Mouse (Mus musculus) neural tube, embryonic 15.5 days (tissue): ENCODE results near the gene Mapk1. TPM values are rescaled to one million over a fixed set of nuclear protein-coding genes. Genes with fewer than 3 reads are reported as not detected.
A peak's percentile ranks its signal among the peaks of the same experiment; 100 is the strongest.

ENCODE experiments used
- ATAC-seq: fragments of 200-750 bp; cut with Nextera tagmentation; 2 replicates; pipeline ENCODE4 v1.8.0; 2017; ENCODE audit warnings: mild to moderate bottlenecking, moderate TSS enrichment, moderate library complexity; ENCODE audit not compliant: low FRiP score
- H3K27ac ChIP-seq: fragments of 300-500 bp; sonication (generic); replicated peaks from 2 replicates; pipeline ENCODE4 v1.5.1; 2015; ENCODE audit warnings: mild to moderate bottlenecking, inconsistent platforms
- H3K27me3 ChIP-seq: fragments of 300-500 bp; sonication (generic); replicated peaks from 2 replicates; pipeline ENCODE4 v1.6.1; 2015; ENCODE audit warnings: inconsistent platforms
- H3K36me3 ChIP-seq: fragments of 300-500 bp; sonication (generic); 2 replicates; pipeline ENCODE4 v1.6.1; 2015; ENCODE audit warnings: inconsistent platforms
- H3K4me1 ChIP-seq: fragments of 300-500 bp; sonication (generic); 2 replicates; pipeline ENCODE4 v1.6.1; 2015; ENCODE audit warnings: inconsistent platforms
- H3K4me2 ChIP-seq: fragments of 300-500 bp; sonication (generic); 2 replicates; pipeline ENCODE4 v1.6.1; 2015; ENCODE audit warnings: inconsistent platforms, mild to moderate bottlenecking, moderate library complexity
- H3K4me3 ChIP-seq: fragments of 300-500 bp; sonication (generic); replicated peaks from 2 replicates; pipeline ENCODE4 v1.5.1; 2015; ENCODE audit warnings: mild to moderate bottlenecking, inconsistent platforms
- H3K9ac ChIP-seq: fragments of 300-500 bp; sonication (generic); replicated peaks from 2 replicates; pipeline ENCODE4 v1.6.1; 2015; ENCODE audit warnings: mild to moderate bottlenecking, inconsistent platforms
- H3K9me3 ChIP-seq: fragments of 300-500 bp; sonication (generic); replicated peaks from 2 replicates; pipeline ENCODE4 v1.6.1; 2016; ENCODE audit warnings: inconsistent platforms
- WGBS: fragments of 180-500 bp; shearing (Covaris S2); methylation state at CpG from one replicate; pipeline ENCODE4 v1.1.7; 2015; ENCODE audit warnings: mixed read lengths; 5-methylcytosine and 5-hydroxymethylcytosine counted together
- polyA plus RNA-seq: library from polyadenylated mRNA; unstranded; fragments of >200 nt; fragmentation: Nextera tagmentation; extraction: Ambion mirVana; gene quantifications from 2 replicates; pipeline ENCODE4 v1.2.1, GENCODE M21; 2015

Gene Mapk1
- 184 and 188 TPM in 2 replicates for polyA plus RNA-seq

DNA sequence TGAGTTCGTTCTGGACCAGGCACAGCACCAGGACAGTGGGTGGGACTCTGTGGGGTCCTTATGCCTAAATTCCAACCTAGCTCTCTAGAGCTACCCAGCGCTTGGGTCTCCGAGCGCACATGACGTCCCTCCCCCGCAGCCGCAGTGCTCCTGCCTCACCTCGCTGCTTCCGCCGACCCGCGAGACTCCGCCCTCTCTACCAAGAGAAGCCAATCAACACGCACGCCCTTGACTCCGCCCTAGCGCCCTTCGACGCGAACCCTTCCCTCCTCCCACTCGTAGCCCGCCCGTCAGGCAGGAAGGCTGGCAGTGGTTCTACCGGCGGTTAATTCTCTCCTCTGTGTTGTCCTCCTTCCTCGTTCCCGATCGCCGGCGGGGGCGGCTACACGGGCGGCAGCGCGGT, at the start of gene Mapk1:
TSS of gene Mapk1 (plus strand) at position 252 of the 403 bp plus-strand sequence.
- Histone ChIP-seq H3K4me3 (peak within 1 kb of the TSS; percentile 92), H3K27ac (peak within 1 kb of the TSS; percentile 98), H3K4me1 (peaks cover 29% of the 10 kb centered on the region), H3K4me2 (peak within 1 kb of the TSS; percentile 59), H3K9ac (peak within 1 kb of the TSS; percentile 98), H3K27me3 (no peaks in the 10 kb centered on the region), H3K9me3 (no peaks in the 10 kb centered on the region), H3K36me3 (peaks cover under 1% of the 10 kb centered on the region; the same call in 1 of the 2 replicates)
- under 1% methylated on average over 35 of the region's 35 CpGs for WGBS
- peak; percentile 98 for ATAC-seq

DNA sequence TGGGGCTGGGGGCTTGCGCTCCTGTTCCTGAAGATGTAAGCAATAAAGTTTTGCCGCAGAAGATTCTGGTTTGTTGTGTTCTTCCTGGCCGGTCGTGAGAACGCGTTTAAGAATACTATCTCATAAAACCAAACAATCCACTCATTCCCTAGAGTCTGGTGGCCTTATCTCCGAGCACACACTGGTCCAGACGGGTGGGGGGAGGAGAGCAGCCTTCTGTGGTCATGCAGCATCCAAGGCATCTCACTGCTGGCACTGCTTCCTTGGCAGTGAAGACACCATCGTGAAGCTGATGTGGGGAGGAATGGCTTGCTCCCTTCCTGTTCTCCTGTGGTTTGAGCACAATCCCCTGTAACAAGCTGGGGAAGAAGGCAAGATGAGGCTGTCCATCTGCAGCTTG, 43.6 kb upstream of the Mapk1 start:
- H3K9me3 ChIP-seq = no peaks in the 10 kb centered on the region

DNA sequence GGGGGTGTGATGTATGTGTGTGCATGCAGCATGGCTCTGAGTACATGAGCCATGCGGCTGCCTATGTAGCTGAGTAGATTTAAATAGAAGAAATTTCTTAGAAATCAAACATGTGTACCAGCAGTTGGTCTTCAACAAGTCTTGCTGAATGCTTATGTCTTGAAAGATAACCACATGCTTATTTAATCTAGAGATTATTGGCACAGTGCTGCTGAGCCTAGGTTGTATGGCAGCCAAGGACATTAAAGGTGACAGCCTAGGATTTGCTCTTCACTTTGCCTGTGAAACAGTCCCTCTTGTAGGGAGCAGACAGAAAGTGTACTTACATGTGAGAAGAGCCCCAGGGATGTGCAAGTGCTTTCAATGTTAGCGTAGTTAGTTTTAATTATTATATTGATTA, 42.1 kb upstream of the Mapk1 start:
- Histone ChIP-seq H3K27ac (no peak overlapping the region), H3K9me3 (no peaks in the 10 kb centered on the region), H3K4me2 (no peak overlapping the region), H3K36me3 (no peaks in the 10 kb centered on the region), H3K4me1 (no peaks in the 10 kb centered on the region), H3K4me3 (no peak overlapping the region), H3K27me3 (no peaks in the 10 kb centered on the region), H3K9ac (no peak overlapping the region)
- WGBS = 87% methylated on average over 2 of the region's 2 CpGs
- no peak for ATAC-seq

More for the DNA sequence above, 43.6 kb upstream of the Mapk1 start:
- no peak for ATAC-seq
- Histone ChIP-seq H3K4me3 (no peak overlapping the region), H3K27ac (no peak overlapping the region), H3K36me3 (no peaks in the 10 kb centered on the region), H3K4me1 (no peaks in the 10 kb centered on the region), H3K4me2 (no peak overlapping the region), H3K9ac (no peak overlapping the region), H3K27me3 (no peaks in the 10 kb centered on the region)
- WGBS = 96% methylated on average over 9 of the region's 9 CpGs

DNA sequence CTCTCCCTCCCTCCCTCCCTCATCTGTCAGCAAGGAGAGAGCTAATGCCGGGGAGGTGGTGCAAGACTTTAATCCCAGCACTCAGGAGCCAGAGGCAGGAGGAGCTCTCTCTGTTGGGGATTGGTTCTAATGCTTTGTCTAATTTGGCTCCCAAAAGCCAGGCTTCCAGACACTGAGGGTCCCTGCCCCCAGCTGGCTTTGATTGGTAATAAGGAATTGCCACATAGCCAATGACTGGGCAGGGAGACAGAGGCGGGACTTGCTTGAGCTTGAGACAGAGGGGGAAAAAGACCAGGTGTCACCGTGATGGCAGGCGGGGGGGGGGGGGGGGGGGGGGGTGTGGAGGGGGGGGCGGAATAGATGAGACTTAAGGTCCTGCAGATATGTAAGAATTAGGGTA, 24.6 kb upstream of the Mapk1 start:
- Histone ChIP-seq H3K27ac (no peak overlapping the region), H3K9ac (no peak overlapping the region), H3K4me1 (no peaks in the 10 kb centered on the region), H3K9me3 (no peaks in the 10 kb centered on the region), H3K36me3 (no peaks in the 10 kb centered on the region), H3K4me3 (no peak overlapping the region), H3K4me2 (no peak overlapping the region), H3K27me3 (no peaks in the 10 kb centered on the region)
- no peak for ATAC-seq
- WGBS = 27% methylated on average over 2 of the region's 5 CpGs

DNA sequence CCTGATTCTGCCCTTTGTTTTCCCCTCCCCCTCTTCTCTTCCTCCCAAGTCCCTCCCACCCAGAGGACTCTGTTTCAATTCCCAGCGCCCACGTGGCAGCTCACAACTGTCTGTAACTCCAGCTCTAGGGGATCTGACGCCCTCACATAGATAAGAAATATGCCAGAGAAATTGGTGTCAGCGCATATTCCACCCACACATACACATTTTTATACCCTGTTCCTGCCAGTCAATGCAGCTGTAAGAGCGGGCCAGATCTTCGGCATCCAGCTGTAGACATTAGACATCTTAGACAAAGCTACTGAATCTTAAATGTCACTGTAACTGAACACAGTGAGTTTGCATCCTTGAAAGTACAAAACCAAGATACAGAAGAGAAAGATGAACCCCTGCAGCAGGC, 23.3 kb upstream of the Mapk1 start:
- H3K27ac ChIP-seq = no peak overlapping the region
- H3K36me3 ChIP-seq = no peaks in the 10 kb centered on the region
- 86% methylated on average over 6 of the region's 6 CpGs for WGBS
- no peak overlapping the region for H3K4me2 ChIP-seq
- no peak for ATAC-seq
- no peaks in the 10 kb centered on the region for H3K9me3 ChIP-seq
- no peak overlapping the region for H3K4me3 ChIP-seq
- H3K9ac ChIP-seq = no peak overlapping the region
- no peaks in the 10 kb centered on the region for H3K27me3 ChIP-seq
- H3K4me1 ChIP-seq = no peaks in the 10 kb centered on the region

DNA sequence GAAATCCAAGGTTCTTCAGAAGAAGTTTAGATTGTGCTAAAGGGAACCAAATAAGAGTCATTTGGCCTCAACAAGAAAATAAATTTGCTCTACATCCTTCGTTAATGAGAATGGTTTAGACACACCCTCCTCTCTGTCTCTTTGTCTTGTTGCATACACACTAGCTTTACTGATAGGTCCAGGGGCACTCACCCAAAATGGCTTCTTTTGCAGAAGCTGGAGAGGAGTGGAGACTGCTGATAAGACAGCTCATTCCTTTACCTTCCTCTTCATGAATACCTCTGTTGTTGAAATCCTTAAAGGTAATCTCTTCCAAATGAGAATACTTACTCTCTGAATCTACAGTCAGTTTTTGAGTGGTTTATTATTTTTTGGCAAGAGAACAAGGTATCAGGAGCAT, 18.0 kb upstream of the Mapk1 start:
- WGBS = 56% methylated on average over 1 of the region's 1 CpGs
- H3K27me3 ChIP-seq = no peaks in the 10 kb centered on the region
- no peak overlapping the region for H3K27ac ChIP-seq
- no peak overlapping the region for H3K4me3 ChIP-seq
- no peaks in the 10 kb centered on the region for H3K36me3 ChIP-seq
- H3K4me2 ChIP-seq = no peak overlapping the region
- H3K9ac ChIP-seq = no peak overlapping the region
- H3K4me1 ChIP-seq = no peaks in the 10 kb centered on the region
- no peaks in the 10 kb centered on the region for H3K9me3 ChIP-seq
- no peak for ATAC-seq

DNA sequence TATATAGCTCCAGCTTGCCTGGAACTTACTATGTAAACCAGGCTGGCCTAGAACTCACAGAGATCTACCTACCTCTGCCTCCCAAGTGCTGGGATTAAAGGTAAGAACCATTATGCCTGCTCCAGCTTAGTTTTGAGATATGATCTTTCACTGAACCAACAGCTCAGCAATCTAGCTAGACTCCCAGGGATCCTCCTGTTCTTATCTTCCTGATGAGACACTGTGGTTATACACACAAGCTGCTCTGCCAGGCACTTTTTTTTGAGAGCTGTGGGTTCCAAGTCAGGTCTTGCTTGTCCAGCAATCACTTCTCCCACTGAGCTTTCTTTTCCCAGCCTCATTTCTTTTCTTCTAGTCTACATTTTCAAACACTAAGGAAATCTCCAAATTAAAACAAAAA, 16.9 kb upstream of the Mapk1 start:
- Histone ChIP-seq H3K36me3 (no peaks in the 10 kb centered on the region), H3K4me3 (no peak overlapping the region), H3K9me3 (no peaks in the 10 kb centered on the region), H3K4me2 (no peak overlapping the region), H3K4me1 (no peaks in the 10 kb centered on the region), H3K9ac (no peak overlapping the region), H3K27me3 (no peaks in the 10 kb centered on the region), H3K27ac (no peak overlapping the region)
- no peak for ATAC-seq

DNA sequence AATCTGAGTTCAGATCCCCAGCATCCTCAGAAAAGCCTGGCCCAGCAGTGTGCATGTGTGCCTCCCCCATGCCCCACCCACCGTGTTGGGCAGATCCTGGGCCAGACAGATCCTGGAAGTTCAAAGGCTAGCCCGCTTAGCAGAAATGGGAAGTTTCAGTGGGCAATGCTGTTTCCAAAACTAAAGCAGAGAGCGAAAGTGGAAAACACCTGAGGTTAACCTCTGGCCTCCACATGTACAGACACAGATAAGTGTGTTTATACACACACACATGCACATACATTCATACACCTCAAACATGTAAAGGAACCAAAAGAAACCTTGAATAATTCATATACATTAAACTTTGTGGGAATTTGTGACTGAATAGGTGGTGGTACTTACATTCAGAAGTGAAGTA, 5.1 kb upstream of the Mapk1 start:
- Histone ChIP-seq H3K4me1 (peaks cover 5% of the 10 kb centered on the region; the same call in 1 of the 2 replicates), H3K27ac (no peak overlapping the region), H3K4me3 (no peak overlapping the region), H3K9ac (no peak overlapping the region), H3K36me3 (no peaks in the 10 kb centered on the region), H3K9me3 (0 out of 2 replicates have a peak, but pooled peaks cover 3% of the 10 kb centered on the region), H3K4me2 (no peak overlapping the region), H3K27me3 (no peaks in the 10 kb centered on the region)
- ATAC-seq = no peak
- WGBS = 90% methylated on average over 3 of the region's 3 CpGs

DNA sequence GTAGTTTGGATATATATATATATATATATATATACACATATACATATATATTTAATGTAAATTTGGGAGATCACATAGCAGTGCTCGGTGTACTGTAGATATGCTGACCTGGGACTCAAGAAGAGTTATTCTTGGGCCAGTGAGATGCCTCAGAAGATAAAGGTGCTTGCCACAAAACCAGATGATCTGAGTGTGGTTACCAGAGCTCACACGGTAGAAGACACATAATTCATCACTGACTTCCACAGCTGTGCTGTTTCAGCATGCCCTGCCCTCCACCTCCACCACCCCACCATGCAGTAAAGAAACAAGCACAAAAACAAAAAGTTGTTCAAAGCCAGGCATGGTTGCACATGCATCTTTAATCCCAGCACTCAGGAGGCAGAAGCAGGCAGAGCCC, 4.4 kb upstream of the Mapk1 start:
- peaks cover 5% of the 10 kb centered on the region; the same call in 1 of the 2 replicates for H3K4me1 ChIP-seq
- H3K4me2 ChIP-seq = no peak overlapping the region
- WGBS = 69% methylated on average over 2 of the region's 2 CpGs
- no peak overlapping the region for H3K4me3 ChIP-seq
- no peaks in the 10 kb centered on the region for H3K36me3 ChIP-seq
- no peaks in the 10 kb centered on the region for H3K27me3 ChIP-seq
- H3K9ac ChIP-seq = no peak overlapping the region
- no peak for ATAC-seq
- H3K27ac ChIP-seq = no peak overlapping the region
- H3K9me3 ChIP-seq = 0 out of 2 replicates have a peak, but pooled peaks cover 3% of the 10 kb centered on the region

DNA sequence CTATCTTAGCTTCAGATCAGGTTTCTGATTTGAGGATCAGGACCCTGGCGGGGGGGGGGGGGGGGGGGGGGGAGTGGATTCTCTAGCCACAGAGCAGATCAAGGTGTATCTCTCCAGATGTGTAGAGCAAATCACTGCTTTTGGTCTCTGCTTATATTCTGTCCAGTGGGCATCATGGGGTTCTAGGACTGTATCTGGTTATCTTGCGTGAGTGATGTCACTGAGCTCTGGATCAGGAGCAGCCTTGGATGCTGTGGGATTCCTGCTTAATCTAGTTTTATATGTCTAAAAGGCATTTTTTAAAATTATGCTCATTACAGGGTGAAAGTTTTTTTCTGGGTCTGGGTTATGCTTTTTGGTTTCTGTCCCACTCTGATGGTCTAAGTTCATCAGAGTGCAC, 546 bp upstream of the Mapk1 start:
- Histone ChIP-seq H3K27me3 (no peaks in the 10 kb centered on the region), H3K27ac (peak overlapping the region; percentile 98), H3K36me3 (no peaks in the 10 kb centered on the region), H3K9ac (peak overlapping the region; percentile 40), H3K4me2 (peak overlapping the region; percentile 59), H3K4me1 (peaks cover 29% of the 10 kb centered on the region), H3K4me3 (peak overlapping the region; percentile 92), H3K9me3 (no peaks in the 10 kb centered on the region)
- 28% methylated on average over 2 of the region's 2 CpGs for WGBS
- peak; percentile 59 for ATAC-seq

DNA sequence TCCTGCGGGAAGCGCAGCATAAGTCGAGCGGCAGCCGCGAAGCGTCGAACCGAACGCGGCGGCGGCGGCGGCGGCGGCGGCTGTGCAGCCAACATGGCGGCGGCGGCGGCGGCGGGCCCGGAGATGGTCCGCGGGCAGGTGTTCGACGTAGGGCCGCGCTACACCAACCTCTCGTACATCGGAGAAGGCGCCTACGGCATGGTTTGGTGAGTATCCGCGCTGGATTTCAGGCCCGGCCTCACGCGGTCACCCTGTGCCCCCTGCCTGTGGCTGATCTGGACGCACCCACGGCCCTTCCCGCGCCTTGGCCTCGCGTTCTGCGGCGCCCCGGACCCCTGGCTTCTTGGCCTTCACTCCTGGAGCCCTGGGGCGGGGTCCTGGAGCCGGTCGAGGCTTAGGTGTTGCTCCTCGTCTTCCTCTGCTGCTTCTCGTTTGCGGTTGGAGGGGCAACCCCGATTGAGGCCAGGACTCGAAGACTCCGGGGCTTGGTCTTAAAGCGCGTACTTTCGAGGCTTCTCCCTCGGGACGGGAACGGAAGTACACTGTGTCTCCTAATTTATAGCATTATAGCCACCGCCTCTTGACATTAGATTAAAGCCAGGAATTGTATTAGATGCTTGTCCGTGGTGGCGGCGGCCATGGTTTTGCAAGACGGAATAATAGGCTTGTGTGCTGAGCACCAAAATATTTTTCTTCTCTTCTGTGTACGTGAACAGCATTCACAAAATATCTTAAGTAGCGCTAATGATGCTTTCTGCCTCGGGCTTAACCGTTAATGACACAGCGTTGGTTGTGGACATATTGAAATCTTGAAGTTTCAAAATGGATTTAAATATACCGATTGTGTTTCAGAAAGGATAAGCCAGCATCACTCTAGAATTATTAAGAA, 596 bp downstream of the Mapk1 start:
- Histone ChIP-seq H3K9ac (peak overlapping the region; percentile 98), H3K4me2 (peak overlapping the region; percentile 59), H3K36me3 (peaks cover 5% of the 10 kb centered on the region; the same call in 1 of the 2 replicates), H3K27me3 (no peaks in the 10 kb centered on the region), H3K27ac (peak overlapping the region; percentile 98), H3K4me3 (peak overlapping the region; percentile 92), H3K4me1 (peaks cover 33% of the 10 kb centered on the region), H3K9me3 (no peaks in the 10 kb centered on the region)
- peak; percentile 64 for ATAC-seq
- WGBS = under 1% methylated on average over 68 of the region's 75 CpGs

DNA sequence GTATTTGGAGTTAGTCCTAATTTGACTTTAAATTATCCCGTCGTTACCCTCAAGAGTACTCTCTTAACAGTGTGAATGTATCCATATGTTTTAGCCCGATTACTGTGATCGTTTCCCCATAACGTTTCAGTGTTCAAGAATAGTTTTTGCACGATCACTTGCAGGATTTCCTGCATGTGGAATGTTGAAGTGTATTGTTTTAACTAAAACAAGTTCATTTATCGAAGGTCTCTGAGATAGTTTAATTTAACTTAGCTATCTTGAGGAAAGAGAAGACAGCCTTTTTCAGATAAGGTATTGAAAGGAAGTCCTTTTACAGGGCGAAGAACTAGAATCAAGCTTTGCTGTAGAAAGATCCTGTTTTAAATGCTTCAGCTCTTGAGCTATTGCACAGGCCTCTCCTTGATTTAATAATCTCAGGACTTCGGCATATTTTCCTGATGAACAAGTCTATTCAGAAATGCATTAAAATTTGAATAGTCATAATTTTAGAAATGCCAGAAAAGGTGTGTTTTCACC, 1.3 kb downstream of the Mapk1 start:
- peak overlapping the region; percentile 92 for H3K4me3 ChIP-seq
- H3K27me3 ChIP-seq = no peaks in the 10 kb centered on the region
- H3K9ac ChIP-seq = peak overlapping the region; percentile 98
- ATAC-seq = no peak
- H3K27ac ChIP-seq = no peak overlapping the region
- no peaks in the 10 kb centered on the region for H3K9me3 ChIP-seq
- peaks cover 33% of the 10 kb centered on the region for H3K4me1 ChIP-seq
- peak overlapping the region; percentile 59 for H3K4me2 ChIP-seq
- 24% methylated on average over 9 of the region's 9 CpGs for WGBS
- peaks cover 5% of the 10 kb centered on the region for H3K36me3 ChIP-seq
